Mouse (Mus musculus) heart, embryonic 13.5 days (tissue): ENCODE measurements around the gene Coa6. TPM values are rescaled to one million over a fixed set of nuclear protein-coding genes. Genes with fewer than 3 reads are reported as not detected.
"Not testable (repeated sequence)": the region's sequence is repeated elsewhere in the genome, so short reads cannot be mapped to it uniquely, and the experiment has no call there.

ENCODE experiments used
- ATAC-seq: fragments of 200-750 bp; cut with Nextera tagmentation; 2 replicates; pipeline ENCODE4 v1.8.0; 2017; ENCODE audit warnings: moderate TSS enrichment; ENCODE audit not compliant: insufficient number of reproducible peaks, low FRiP score, low TSS enrichment; ENCODE audit errors: extremely low read depth
- H3K27ac ChIP-seq: fragments of 300-500 bp; sonication (generic); replicated peaks from 2 replicates; pipeline ENCODE4 v1.5.1; 2015; ENCODE audit warnings: moderate library complexity, mild to moderate bottlenecking, inconsistent platforms
- H3K27me3 ChIP-seq: fragments of 300-500 bp; sonication (generic); replicated peaks from 2 replicates; pipeline ENCODE4 v1.6.1; 2015; ENCODE audit warnings: mild to moderate bottlenecking, inconsistent platforms
- H3K36me3 ChIP-seq: fragments of 300-500 bp; sonication (generic); 2 replicates; pipeline ENCODE4 v1.6.1; 2015; ENCODE audit warnings: mild to moderate bottlenecking, inconsistent platforms
- H3K4me1 ChIP-seq: fragments of 300-500 bp; sonication (generic); 2 replicates; pipeline ENCODE4 v1.6.1; 2015; ENCODE audit warnings: inconsistent platforms
- H3K4me2 ChIP-seq: fragments of 300-500 bp; sonication (generic); 2 replicates; pipeline ENCODE4 v1.6.1; 2015; ENCODE audit warnings: inconsistent platforms, mild to moderate bottlenecking, moderate library complexity
- H3K4me3 ChIP-seq: fragments of 300-500 bp; sonication (generic); 2 replicates; pipeline ENCODE4 v1.5.1; 2015; ENCODE audit warnings: moderate library complexity, mild to moderate bottlenecking, inconsistent platforms
- H3K9ac ChIP-seq: fragments of 300-500 bp; sonication (generic); 2 replicates; pipeline ENCODE4 v1.6.1; 2015; ENCODE audit warnings: inconsistent platforms, mild to moderate bottlenecking, moderate library complexity
- H3K9me3 ChIP-seq: fragments of 300-500 bp; sonication (generic); 2 replicates; pipeline ENCODE4 v1.6.1; 2016; ENCODE audit warnings: inconsistent platforms
- WGBS: fragments of 180-500 bp; shearing (Covaris S2); methylation state at CpG from one replicate; pipeline ENCODE4 v1.1.7; 2015; ENCODE audit warnings: mixed read lengths; 5-methylcytosine and 5-hydroxymethylcytosine counted together
- polyA plus RNA-seq: library from polyadenylated mRNA; unstranded; fragments of >200 nt; fragmentation: Nextera tagmentation; extraction: Ambion mirVana; gene quantifications from 2 replicates; pipeline ENCODE4 v1.2.1, GENCODE M21; 2015

The Coa6 gene
- 47.9 and 55.1 TPM in 2 replicates for polyA plus RNA-seq

DNA sequence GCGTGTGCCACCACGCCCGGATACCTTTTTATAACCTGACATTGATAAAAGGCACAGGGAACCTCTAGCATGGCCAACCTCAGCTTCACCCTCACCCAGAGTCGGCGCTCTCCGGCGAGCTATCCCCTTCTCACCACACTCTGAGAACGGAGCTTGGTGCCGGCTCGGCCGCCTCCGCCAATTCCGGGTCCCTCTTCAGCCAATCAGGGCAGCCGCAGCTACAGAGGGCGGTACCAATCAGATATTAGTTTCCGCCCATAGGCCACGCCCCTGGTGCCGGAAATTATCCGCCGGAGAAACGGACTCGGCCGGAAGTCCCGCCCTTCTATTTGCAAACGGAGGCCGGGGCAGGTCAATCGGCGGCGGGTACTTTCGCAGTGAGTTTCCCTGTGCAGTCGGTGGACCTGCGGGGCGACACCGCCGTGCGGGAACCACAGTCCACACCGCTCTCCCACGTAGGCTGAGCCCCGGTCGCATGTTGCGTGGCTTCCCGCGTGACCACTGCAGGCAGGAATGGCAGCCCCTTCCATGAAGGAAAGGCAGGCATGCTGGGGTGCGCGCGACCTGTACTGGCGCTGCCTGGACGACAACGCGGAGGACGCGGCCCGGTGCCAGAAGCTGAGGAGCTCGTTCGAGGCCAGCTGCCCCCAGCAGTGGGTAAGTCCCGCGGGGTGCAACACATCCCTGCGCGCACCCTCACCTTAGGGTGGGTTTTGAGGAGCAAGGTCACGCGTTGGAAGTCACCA is at the start of gene Coa6:
TSS of gene Coa6 (plus strand) at position 342 of the 746 bp plus-strand sequence.
- ATAC-seq = peak; percentile 98
- peaks cover 19% of the 10 kb centered on the region for H3K4me1 ChIP-seq
- under 1% methylated on average over 61 of the region's 61 CpGs for WGBS
- H3K27me3 ChIP-seq = no peaks in the 10 kb centered on the region
- no peaks in the 10 kb centered on the region for H3K9me3 ChIP-seq
- peak within 1 kb of the TSS; percentile 95 for H3K9ac ChIP-seq
- peaks cover 35% of the 10 kb centered on the region for H3K36me3 ChIP-seq
- peak within 1 kb of the TSS; percentile 70 for H3K27ac ChIP-seq
- H3K4me3 ChIP-seq = peak within 1 kb of the TSS; percentile 88
- H3K4me2 ChIP-seq = peak within 1 kb of the TSS; percentile 91

DNA sequence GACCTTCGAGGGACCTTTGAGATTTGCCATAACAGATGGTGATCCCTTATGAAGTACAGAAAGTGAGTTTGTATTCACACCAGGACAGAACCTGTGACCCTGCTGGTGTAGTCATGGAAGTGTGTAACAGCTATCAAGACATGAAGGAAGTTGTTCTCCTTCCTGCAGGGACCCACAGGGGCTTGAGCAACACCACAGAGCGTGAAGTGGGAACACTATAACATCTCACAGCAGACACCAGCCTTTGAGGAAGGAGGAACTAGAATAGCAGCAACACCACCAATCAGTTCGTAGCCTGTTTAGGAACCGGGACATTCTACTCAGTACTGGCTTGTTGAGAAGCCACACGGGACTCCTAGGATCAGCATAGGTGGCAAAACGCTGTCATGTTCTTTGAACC is 42.7 kb upstream of the Coa6 start:
- no peak overlapping the region for H3K4me3 ChIP-seq
- H3K36me3 ChIP-seq = no peaks in the 10 kb centered on the region
- no peaks in the 10 kb centered on the region for H3K4me1 ChIP-seq
- peaks cover 29% of the 10 kb centered on the region; the same call in 1 of the 2 replicates for H3K27me3 ChIP-seq
- H3K9me3 ChIP-seq = no peaks in the 10 kb centered on the region
- ATAC-seq = no peak
- no peak overlapping the region for H3K4me2 ChIP-seq
- WGBS = 81% methylated on average over 6 of the region's 6 CpGs
- no peak overlapping the region for H3K27ac ChIP-seq
- H3K9ac ChIP-seq = no peak overlapping the region

DNA sequence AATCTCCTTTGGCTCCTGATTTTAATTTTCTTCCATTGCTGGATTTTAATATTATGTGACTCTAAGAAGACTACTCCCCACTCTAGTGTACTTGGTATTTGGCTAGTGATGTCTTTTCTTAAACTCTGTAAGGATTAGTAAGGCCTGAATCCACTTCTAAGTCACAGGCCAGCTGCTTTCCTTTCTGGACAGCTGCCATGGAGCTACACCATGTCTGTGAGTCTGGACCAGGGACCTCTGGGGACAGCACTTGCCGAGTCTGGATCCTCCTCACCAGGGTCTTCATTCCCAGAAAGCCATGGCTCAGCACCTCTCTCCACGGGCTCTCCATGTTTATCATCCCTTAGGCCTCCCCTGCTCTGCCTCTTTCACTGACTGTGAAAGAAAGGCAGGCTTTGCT is 42.2 kb upstream of the Coa6 start:
- Histone ChIP-seq H3K9me3 (no peaks in the 10 kb centered on the region), H3K4me2 (no peak overlapping the region), H3K36me3 (no peaks in the 10 kb centered on the region), H3K4me3 (no peak overlapping the region), H3K9ac (no peak overlapping the region), H3K4me1 (no peaks in the 10 kb centered on the region), H3K27me3 (peaks cover 29% of the 10 kb centered on the region; the same call in 1 of the 2 replicates), H3K27ac (no peak overlapping the region)
- 18% methylated on average over 2 of the region's 2 CpGs for WGBS
- ATAC-seq = no peak

DNA sequence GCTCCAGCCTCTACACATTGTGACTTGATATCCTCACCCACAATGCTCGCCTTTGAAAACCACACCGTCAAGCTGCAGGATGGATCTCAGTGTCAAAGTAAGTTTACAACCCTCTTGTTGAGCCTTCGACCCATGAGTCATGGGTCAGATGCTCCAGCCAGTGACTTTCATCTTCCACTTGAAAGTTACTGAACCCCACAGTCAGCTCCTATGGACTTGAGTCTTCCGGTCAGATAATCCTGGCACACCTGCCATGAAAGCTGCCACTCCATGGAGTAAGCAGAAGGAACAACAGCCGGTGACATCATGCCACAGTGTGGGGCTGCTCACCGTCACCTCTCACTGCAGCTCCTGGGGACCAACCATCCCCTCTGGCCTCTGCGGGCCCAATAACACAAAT is 41.0 kb upstream of the Coa6 start:
- 77% methylated on average over 7 of the region's 7 CpGs for WGBS
- H3K4me3 ChIP-seq = no peak overlapping the region
- H3K36me3 ChIP-seq = no peaks in the 10 kb centered on the region
- no peak overlapping the region for H3K27ac ChIP-seq
- ATAC-seq = no peak
- H3K4me1 ChIP-seq = no peaks in the 10 kb centered on the region
- peaks cover 22% of the 10 kb centered on the region; the same call in 1 of the 2 replicates for H3K27me3 ChIP-seq
- no peak overlapping the region for H3K9ac ChIP-seq
- H3K9me3 ChIP-seq = no peaks in the 10 kb centered on the region
- no peak overlapping the region for H3K4me2 ChIP-seq

DNA sequence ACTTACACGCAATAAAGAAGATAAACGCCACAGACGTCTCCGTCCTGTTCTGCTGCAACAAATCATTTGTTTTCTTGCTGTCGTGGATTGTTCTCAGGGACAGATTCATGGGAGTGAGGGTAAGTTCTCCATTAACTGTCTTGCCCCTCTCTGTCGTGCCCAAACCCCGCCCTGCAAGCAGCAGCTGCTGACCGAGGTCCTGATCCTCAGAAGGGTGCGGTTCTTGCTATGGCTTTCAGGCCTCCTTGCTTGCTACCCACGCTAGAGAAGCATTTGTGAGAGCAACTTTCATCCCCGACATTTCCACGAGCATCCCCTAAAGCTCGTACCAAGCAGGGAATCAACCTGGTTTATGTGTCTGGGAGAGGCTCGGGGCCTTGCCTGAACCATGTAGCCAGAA is 40.1 kb upstream of the Coa6 start:
- Histone ChIP-seq H3K4me1 (no peaks in the 10 kb centered on the region), H3K36me3 (no peaks in the 10 kb centered on the region), H3K27me3 (peaks cover 19% of the 10 kb centered on the region; the same call in 1 of the 2 replicates), H3K4me2 (no peak overlapping the region), H3K9ac (no peak overlapping the region), H3K27ac (no peak overlapping the region), H3K4me3 (no peak overlapping the region), H3K9me3 (no peaks in the 10 kb centered on the region)
- WGBS = 37% methylated on average over 14 of the region's 14 CpGs
- no peak for ATAC-seq

DNA sequence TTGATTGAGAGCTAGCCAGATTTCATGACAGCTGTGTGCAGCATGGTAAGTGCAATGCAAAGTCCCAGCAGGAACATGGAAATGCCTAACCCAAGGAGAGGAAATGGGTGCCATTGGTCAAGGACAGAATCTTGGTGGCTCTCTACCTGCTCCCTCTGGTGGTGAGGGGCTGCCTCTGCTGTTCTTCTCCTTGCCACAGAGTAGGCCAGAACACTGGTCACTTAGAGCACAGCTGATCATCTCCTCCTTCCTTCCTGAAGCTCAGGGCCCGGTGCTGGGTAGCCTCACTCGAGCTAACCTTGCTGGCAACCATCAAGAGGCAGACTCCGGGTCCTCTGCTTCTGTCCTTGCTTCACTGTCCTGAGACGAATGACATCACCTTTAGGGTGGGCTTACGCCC is 39.6 kb upstream of the Coa6 start:
- Histone ChIP-seq H3K36me3 (no peaks in the 10 kb centered on the region), H3K9me3 (no peaks in the 10 kb centered on the region), H3K4me1 (no peaks in the 10 kb centered on the region), H3K4me2 (no peak overlapping the region), H3K9ac (no peak overlapping the region), H3K27me3 (peaks cover 19% of the 10 kb centered on the region; the same call in 1 of the 2 replicates), H3K27ac (no peak overlapping the region), H3K4me3 (no peak overlapping the region)
- WGBS = 43% methylated on average over 5 of the region's 5 CpGs
- no peak for ATAC-seq

GRCm38 (mm10) chr8:126387566-126387965 is 34.7 kb upstream of the Coa6 start:
- H3K4me1 ChIP-seq = no peaks in the 10 kb centered on the region
- H3K9me3 ChIP-seq = no peaks in the 10 kb centered on the region
- H3K27me3 ChIP-seq = peaks cover 4% of the 10 kb centered on the region; the same call in 1 of the 2 replicates
- no peak overlapping the region for H3K4me2 ChIP-seq
- no peak overlapping the region for H3K4me3 ChIP-seq
- no peak overlapping the region for H3K27ac ChIP-seq
- no peak for ATAC-seq
- no peaks in the 10 kb centered on the region for H3K36me3 ChIP-seq
- 78% methylated on average over 4 of the region's 4 CpGs for WGBS
- no peak overlapping the region for H3K9ac ChIP-seq

DNA sequence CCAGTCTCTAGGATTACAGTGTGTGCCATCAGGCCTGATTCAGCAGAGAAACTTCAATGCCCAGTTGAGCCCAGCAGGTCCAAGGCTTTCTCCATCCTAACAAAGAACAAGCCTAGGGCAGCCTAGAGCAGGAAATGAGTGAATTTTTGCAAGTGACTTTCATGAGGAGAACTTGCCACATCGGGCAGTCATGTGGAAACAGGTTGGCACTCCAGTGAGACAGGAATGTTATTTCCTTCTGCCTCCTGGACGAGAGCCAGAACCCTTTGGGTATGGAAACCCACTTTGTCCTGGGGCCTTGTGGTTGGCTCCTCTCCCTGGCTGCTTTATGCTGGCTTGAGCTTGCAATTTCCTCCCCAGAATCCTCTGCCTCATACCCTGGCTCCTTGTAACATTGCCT is 30.8 kb upstream of the Coa6 start:
- Histone ChIP-seq H3K4me3 (no peak overlapping the region), H3K27ac (no peak overlapping the region), H3K4me2 (no peak overlapping the region), H3K9me3 (no peaks in the 10 kb centered on the region), H3K4me1 (no peaks in the 10 kb centered on the region), H3K27me3 (peaks cover 9% of the 10 kb centered on the region; the same call in 1 of the 2 replicates), H3K36me3 (no peaks in the 10 kb centered on the region), H3K9ac (no peak overlapping the region)
- 48% methylated on average over 2 of the region's 2 CpGs for WGBS
- no peak for ATAC-seq

DNA sequence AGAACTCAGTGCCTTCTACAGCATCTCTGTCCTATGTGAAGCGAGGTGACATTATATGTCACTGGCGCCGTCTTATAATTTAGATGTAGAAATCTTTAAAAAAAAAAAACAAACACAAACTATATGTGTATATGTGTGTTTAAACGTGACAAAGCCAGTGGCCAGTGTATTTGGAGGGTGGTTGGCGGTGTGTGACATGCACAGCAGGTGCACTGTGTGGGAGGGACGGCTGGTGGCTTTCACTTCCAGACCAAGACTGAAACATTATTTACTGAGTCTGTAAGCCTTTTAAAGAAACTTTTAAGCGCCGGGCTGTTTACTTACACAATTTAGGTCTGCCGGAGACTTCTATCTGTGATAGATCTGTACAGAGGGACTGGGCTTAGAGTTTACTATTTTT is 26.9 kb upstream of the Coa6 start:
- whole genome bisulfite sequencing = 74% methylated on average over 9 of the region's 9 CpGs
- H3K36me3 ChIP-seq = no peaks in the 10 kb centered on the region

GRCm38 (mm10) chr8:126395917-126396316 is 26.4 kb upstream of the Coa6 start:
- no peak overlapping the region for H3K4me2 ChIP-seq
- H3K9me3 ChIP-seq = no peaks in the 10 kb centered on the region
- H3K9ac ChIP-seq = no peak overlapping the region
- ATAC-seq = no peak
- H3K4me1 ChIP-seq = no peaks in the 10 kb centered on the region
- H3K36me3 ChIP-seq = no peaks in the 10 kb centered on the region
- no peak overlapping the region for H3K27ac ChIP-seq
- WGBS = 75% methylated on average over 5 of the region's 5 CpGs
- no peak overlapping the region for H3K4me3 ChIP-seq
- H3K27me3 ChIP-seq = peaks cover 9% of the 10 kb centered on the region; the same call in 1 of the 2 replicates

More for the DNA sequence above, 26.9 kb upstream of the Coa6 start:
- no peaks in the 10 kb centered on the region for H3K9me3 ChIP-seq
- H3K4me3 ChIP-seq = no peak overlapping the region
- no peak overlapping the region for H3K9ac ChIP-seq
- H3K27me3 ChIP-seq = peaks cover 9% of the 10 kb centered on the region; the same call in 1 of the 2 replicates
- H3K27ac ChIP-seq = no peak overlapping the region
- no peak overlapping the region for H3K4me2 ChIP-seq
- no peaks in the 10 kb centered on the region for H3K4me1 ChIP-seq
- no peak for ATAC-seq

- no peaks in the 10 kb centered on the region for H3K4me1 ChIP-seq
- no peaks in the 10 kb centered on the region for H3K36me3 ChIP-seq
- no peak overlapping the region for H3K9ac ChIP-seq
- peaks cover 15% of the 10 kb centered on the region for H3K27me3 ChIP-seq
- no peak overlapping the region for H3K27ac ChIP-seq
- H3K4me3 ChIP-seq = no peak overlapping the region
- no peak for ATAC-seq
- H3K4me2 ChIP-seq = no peak overlapping the region
- H3K9me3 ChIP-seq = no peaks in the 10 kb centered on the region
- WGBS = 59% methylated on average over 3 of the region's 3 CpGs
Measured at GRCm38 (mm10) chr8:126398349-126398748, 24.0 kb upstream of the Coa6 start.

DNA sequence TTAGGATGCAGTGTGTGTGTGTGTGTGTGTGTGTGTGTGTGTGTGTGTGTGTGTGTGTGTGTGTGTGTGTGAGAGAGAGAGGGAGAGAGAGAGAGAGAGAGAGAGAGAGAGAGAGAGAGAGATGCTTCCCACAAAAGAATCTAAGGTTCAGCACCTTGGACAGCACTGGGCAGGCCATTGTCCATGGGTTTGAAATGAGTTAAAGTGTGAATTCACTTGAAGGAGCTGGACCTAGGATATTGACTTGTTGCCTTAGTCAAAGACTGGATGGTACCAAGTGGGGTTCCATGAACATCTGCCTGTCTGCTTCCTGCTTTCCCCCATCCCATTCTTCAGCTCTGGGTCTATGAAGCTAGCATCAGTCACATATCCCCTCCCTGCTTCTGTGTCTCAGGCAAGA is 17.8 kb upstream of the Coa6 start:
- ATAC-seq, H3K4me2 ChIP-seq, H3K9me3 ChIP-seq, H3K4me3 ChIP-seq, H3K9ac ChIP-seq, H3K4me1 ChIP-seq, H3K36me3 ChIP-seq, H3K27ac ChIP-seq: not testable (repeated sequence)
- peaks cover 14% of the 10 kb centered on the region; the same call in 1 of the 2 replicates for H3K27me3 ChIP-seq
